Mouse (Mus musculus) hindbrain, embryonic 11.5 days (tissue): ENCODE data around the gene Trim26. TPM values are rescaled to one million over a fixed set of nuclear protein-coding genes. Genes with fewer than 3 reads are reported as not detected.

Source experiments
- ATAC-seq: fragments of 200-750 bp; cut with Nextera tagmentation; 2 replicates; pipeline ENCODE4 v1.8.0; 2017; ENCODE audit warnings: mild to moderate bottlenecking, moderate TSS enrichment, moderate library complexity; ENCODE audit not compliant: low FRiP score
- DNase-seq: peaks from one replicate; pipeline ENCODE4 v3.0.0-alpha.2; 2015; ENCODE audit warnings: low spot score
- H3K27ac ChIP-seq: fragments of 300-500 bp; sonication (generic); 2 replicates; pipeline ENCODE4 v1.5.1; 2014; ENCODE audit warnings: mild to moderate bottlenecking, low read depth, low read length
- H3K27me3 ChIP-seq: fragments of 300-500 bp; sonication (generic); 2 replicates; pipeline ENCODE4 v1.6.1; 2014; ENCODE audit warnings: mild to moderate bottlenecking, low read length, moderate library complexity, mixed read lengths; ENCODE audit not compliant: control insufficient read depth, insufficient read depth
- H3K36me3 ChIP-seq: fragments of 300-500 bp; sonication (generic); 2 replicates; pipeline ENCODE4 v1.6.1; 2014; ENCODE audit warnings: mild to moderate bottlenecking, low read length, moderate library complexity, mixed read lengths; ENCODE audit not compliant: control insufficient read depth, insufficient read depth
- H3K4me1 ChIP-seq: fragments of 300-500 bp; sonication (generic); replicated peaks from 2 replicates; pipeline ENCODE4 v1.6.1; 2014; ENCODE audit warnings: low read length, mixed read lengths; ENCODE audit not compliant: control insufficient read depth, insufficient read depth
- H3K4me2 ChIP-seq: fragments of 300-500 bp; sonication (generic); replicated peaks from 2 replicates; pipeline ENCODE4 v1.6.1; 2014; ENCODE audit warnings: mild to moderate bottlenecking, low read depth, low read length
- H3K4me3 ChIP-seq: fragments of 300-500 bp; sonication (generic); 2 replicates; pipeline ENCODE4 v1.5.1; 2014; ENCODE audit warnings: low read depth, low read length
- H3K9ac ChIP-seq: fragments of 300-500 bp; sonication (generic); 2 replicates; pipeline ENCODE4 v1.6.1; 2014; ENCODE audit warnings: low read depth, low read length
- H3K9me3 ChIP-seq: fragments of 300-500 bp; sonication (generic); 2 replicates; pipeline ENCODE4 v1.6.1; 2016; ENCODE audit warnings: low read length; ENCODE audit not compliant: control insufficient read depth
- WGBS: fragments of 180-500 bp; shearing (Covaris S2); extraction: QIAGEN DNeasy Blood & Tissue Kit; methylation state at CpG from one replicate; pipeline ENCODE4 v1.1.7; 2014; 5-methylcytosine and 5-hydroxymethylcytosine counted together
- polyA plus RNA-seq: library from polyadenylated mRNA; unstranded; fragments of >200 nt; fragmentation: Nextera tagmentation; extraction: Ambion mirVana; gene quantifications from 2 replicates; pipeline ENCODE4 v1.2.1, GENCODE M21; 2014

Gene Trim26
- polyA plus RNA-seq, 1 experiment from 2014 or later: 35.2 TPM

GRCm38 (mm10) chr17:36900691-36901090 is 63.8 kb downstream of the Trim26 start:
- ATAC-seq: no peak
- DNase-seq: no peak
- H3K9me3 ChIP-seq: no peaks in the 10 kb centered on the region
- H3K27ac ChIP-seq: no peak overlapping the region
- H3K9ac ChIP-seq: no peak overlapping the region
- 25% methylated on average over 1 of the region's 1 CpGs for WGBS
- H3K27me3 ChIP-seq: no peaks in the 10 kb centered on the region
- no peak overlapping the region for H3K4me2 ChIP-seq
- no peaks in the 10 kb centered on the region for H3K4me1 ChIP-seq
- no peaks in the 10 kb centered on the region for H3K36me3 ChIP-seq
- no peak overlapping the region for H3K4me3 ChIP-seq

GRCm38 (mm10) chr17:36903651-36904050 is 66.7 kb downstream of the Trim26 start:
- Histone ChIP-seq H3K27ac (no peak overlapping the region), H3K36me3 (no peaks in the 10 kb centered on the region), H3K4me3 (no peak overlapping the region), H3K27me3 (no peaks in the 10 kb centered on the region), H3K4me2 (no peak overlapping the region), H3K9me3 (no peaks in the 10 kb centered on the region), H3K4me1 (no peaks in the 10 kb centered on the region), H3K9ac (no peak overlapping the region)
- no peak for DNase-seq
- no peak for ATAC-seq
- 69% methylated on average over 3 of the region's 3 CpGs for WGBS

DNA sequence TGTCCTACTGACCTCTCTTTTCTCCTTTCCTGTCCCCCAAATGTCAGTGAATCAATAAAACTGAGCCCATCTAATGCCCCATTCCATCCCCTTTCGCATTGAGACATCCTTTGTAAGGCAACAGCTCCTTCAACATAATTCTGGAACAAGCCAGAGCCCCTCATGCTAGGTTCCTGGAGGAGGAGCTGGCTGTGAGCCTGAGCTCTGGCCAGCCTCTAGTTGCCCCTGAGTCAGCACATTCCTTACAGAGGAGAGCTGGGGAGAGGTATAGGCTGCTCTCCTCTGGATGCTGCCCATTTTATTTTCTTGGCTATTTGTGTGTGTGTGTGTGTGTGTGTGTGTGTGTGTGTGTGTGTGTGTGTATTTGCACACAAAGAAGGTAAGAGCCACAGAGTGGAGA is 71.3 kb downstream of the Trim26 start:
- 48% methylated on average over 1 of the region's 1 CpGs for WGBS
- Histone ChIP-seq H3K9me3 (no peaks in the 10 kb centered on the region), H3K9ac (no peak overlapping the region), H3K27me3 (no peaks in the 10 kb centered on the region), H3K27ac (no peak overlapping the region), H3K4me2 (no peak overlapping the region), H3K4me3 (no peak overlapping the region), H3K36me3 (no peaks in the 10 kb centered on the region), H3K4me1 (no peaks in the 10 kb centered on the region)
- DNase-seq (peak; percentile 2), ATAC-seq (no peak)

Other genes with a start within 250 kb of the Trim26 start
- gene H2-M9, start 194.5 kb upstream of the Trim26 start, polyA plus RNA-seq: not detected in 2 replicates
- gene H2-M1, start 164.9 kb upstream of the Trim26 start, polyA plus RNA-seq: not detected in 2 replicates
- gene H2-M10.5, start 64.2 kb upstream of the Trim26 start, polyA plus RNA-seq: not detected in 2 replicates
- gene H2-M10.6, start 25.0 kb upstream of the Trim26 start, polyA plus RNA-seq: not detected in 2 replicates
- gene Trim15, start 30.1 kb downstream of the Trim26 start, polyA plus RNA-seq: 0.48 and 0.70 TPM in 2 replicates
- 6.6 and 6.7 TPM in 2 replicates for gene Trim10, start 32.4 kb downstream of the Trim26 start, polyA plus RNA-seq
- gene Trim40, start 53.0 kb downstream of the Trim26 start, polyA plus RNA-seq: not detected in 2 replicates
- gene Trim31, start 61.0 kb downstream of the Trim26 start, polyA plus RNA-seq: not detected in 2 replicates
- gene Rnf39, start 105.8 kb downstream of the Trim26 start, polyA plus RNA-seq: 0.34 and 1.4 TPM in 2 replicates
- gene Ppp1r11, start 114.6 kb downstream of the Trim26 start, polyA plus RNA-seq: 161 and 165 TPM in 2 replicates
- 82.8 and 86.9 TPM in 2 replicates for gene Znrd1, start 121.4 kb downstream of the Trim26 start, polyA plus RNA-seq
- gene Znrd1as, start 121.5 kb downstream of the Trim26 start, polyA plus RNA-seq: 9.6 and 9.8 TPM in 2 replicates
- not detected in 2 replicates for gene 2410137M14Rik, start 144.1 kb downstream of the Trim26 start, polyA plus RNA-seq
- 0.86 and 1.1 TPM in 2 replicates for gene H2-M5, start 152.4 kb downstream of the Trim26 start, polyA plus RNA-seq
- 137 and 153 TPM in 2 replicates for gene Zfp57, start 164.0 kb downstream of the Trim26 start, polyA plus RNA-seq
- 0.39 and 0.61 TPM in 2 replicates for gene Mog, start 186.3 kb downstream of the Trim26 start, polyA plus RNA-seq
- 16.8 and 24.8 TPM in 2 replicates for gene Gabbr1, start 208.8 kb downstream of the Trim26 start, polyA plus RNA-seq